Mouse (Mus musculus): ENCODE measurements around the gene Fam71e2. TPM values are rescaled to one million over a fixed set of nuclear protein-coding genes. Genes with fewer than 3 reads are reported as not detected.

The Fam71e2 gene
- polyA plus RNA-seq, 1 experiment from 2014 or later: not detected

DNA sequence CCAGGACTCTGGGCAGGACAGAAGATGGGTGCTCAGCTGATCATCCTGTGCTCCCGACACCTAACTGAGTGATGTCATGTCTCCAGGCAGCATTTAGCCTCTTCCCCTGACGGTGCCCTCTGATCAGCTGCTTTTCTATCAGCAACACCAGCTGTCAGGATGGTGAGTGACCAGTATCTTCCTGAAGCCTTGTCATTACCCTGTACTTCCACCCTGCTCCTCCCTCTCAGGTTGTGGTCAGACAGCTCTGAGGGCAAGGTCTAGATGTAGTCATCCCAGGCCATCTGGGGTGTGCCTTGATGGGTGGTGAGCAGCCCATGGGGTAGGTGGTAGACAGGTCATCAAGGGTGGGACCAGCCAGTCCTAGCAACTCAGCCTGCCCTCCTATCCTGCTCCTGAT, 21.9 kb downstream of the Fam71e2 start:
- no peak for ATAC-seq (ENCODE audit: insufficient number of reproducible peaks, insufficient read depth, low FRiP score, low read depth)
- Histone ChIP-seq H3K4me3 (ENCODE audit: control insufficient read depth in 1 of 2, insufficient read depth in 1 of 2, low read depth in 1 of 2, low read length in 2 of 2) (no peak overlapping the region), H3K9me3 (ENCODE audit: control insufficient read depth, low read length) (no peaks in the 10 kb centered on the region), H3K27ac (replicated peaks in 1 of 2; ENCODE audit: control insufficient read depth in 1 of 2, insufficient read depth in 1 of 2, low read depth in 2 of 2, low read length in 2 of 2) (no peak overlapping the region), H3K9ac (ENCODE audit: low read length) (no peak overlapping the region), H3K4me1 (ENCODE audit: control insufficient read depth in 2 of 2, insufficient read depth in 2 of 2, low read length in 2 of 2) (peaks cover 9 to 14% of the 10 kb centered on the region in 2 experiments), H3K4me2 (ENCODE audit: low read length) (no peak overlapping the region), H3K27me3 (ENCODE audit: control insufficient read depth, insufficient read depth, low read length) (no peaks in the 10 kb centered on the region), H3K36me3 (ENCODE audit: control insufficient read depth, insufficient read depth, low read length) (peaks cover 28% of the 10 kb centered on the region)
- WGBS: 35% methylated on average over 2 of the region's 2 CpGs

DNA sequence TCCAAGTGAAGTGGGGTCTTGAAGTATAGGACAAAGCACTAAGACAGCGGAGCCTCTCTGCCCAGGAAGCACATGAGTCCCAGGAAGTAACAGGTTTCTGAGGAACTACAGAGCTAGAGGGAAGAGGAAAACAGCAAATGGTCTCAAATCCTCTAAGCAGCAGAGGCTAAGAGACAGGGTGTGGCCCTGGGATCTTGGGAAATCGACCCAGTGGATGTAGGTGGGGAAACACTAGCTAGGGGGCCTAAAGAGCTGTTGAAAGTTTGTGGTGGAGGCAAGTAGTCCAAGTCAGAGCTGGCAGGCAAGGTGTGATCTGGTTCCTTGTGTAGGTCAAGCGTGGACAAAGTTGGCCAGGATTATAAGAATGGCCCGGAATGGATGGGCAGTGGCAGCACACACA, 22.8 kb downstream of the Fam71e2 start:
- no peak overlapping the region for H3K9ac ChIP-seq (ENCODE audit: low read length)
- ATAC-seq (ENCODE audit: insufficient number of reproducible peaks, insufficient read depth, low FRiP score, low read depth): no peak
- H3K4me1 ChIP-seq (ENCODE audit: control insufficient read depth in 2 of 2, insufficient read depth in 2 of 2, low read length in 2 of 2): peaks cover 9 to 14% of the 10 kb centered on the region in 2 experiments
- H3K4me3 ChIP-seq (ENCODE audit: control insufficient read depth in 1 of 2, insufficient read depth in 1 of 2, low read depth in 1 of 2, low read length in 2 of 2): no peak overlapping the region
- 58% methylated on average over 4 of the region's 4 CpGs for WGBS
- peaks cover 32% of the 10 kb centered on the region for H3K36me3 ChIP-seq (ENCODE audit: control insufficient read depth, insufficient read depth, low read length)
- H3K27ac ChIP-seq (replicated peaks in 1 of 2; ENCODE audit: control insufficient read depth in 1 of 2, insufficient read depth in 1 of 2, low read depth in 2 of 2, low read length in 2 of 2): no peak overlapping the region
- H3K4me2 ChIP-seq (ENCODE audit: low read length): no peak overlapping the region
- no peaks in the 10 kb centered on the region for H3K9me3 ChIP-seq (ENCODE audit: control insufficient read depth, low read length)
- H3K27me3 ChIP-seq (ENCODE audit: control insufficient read depth, insufficient read depth, low read length): no peaks in the 10 kb centered on the region

DNA sequence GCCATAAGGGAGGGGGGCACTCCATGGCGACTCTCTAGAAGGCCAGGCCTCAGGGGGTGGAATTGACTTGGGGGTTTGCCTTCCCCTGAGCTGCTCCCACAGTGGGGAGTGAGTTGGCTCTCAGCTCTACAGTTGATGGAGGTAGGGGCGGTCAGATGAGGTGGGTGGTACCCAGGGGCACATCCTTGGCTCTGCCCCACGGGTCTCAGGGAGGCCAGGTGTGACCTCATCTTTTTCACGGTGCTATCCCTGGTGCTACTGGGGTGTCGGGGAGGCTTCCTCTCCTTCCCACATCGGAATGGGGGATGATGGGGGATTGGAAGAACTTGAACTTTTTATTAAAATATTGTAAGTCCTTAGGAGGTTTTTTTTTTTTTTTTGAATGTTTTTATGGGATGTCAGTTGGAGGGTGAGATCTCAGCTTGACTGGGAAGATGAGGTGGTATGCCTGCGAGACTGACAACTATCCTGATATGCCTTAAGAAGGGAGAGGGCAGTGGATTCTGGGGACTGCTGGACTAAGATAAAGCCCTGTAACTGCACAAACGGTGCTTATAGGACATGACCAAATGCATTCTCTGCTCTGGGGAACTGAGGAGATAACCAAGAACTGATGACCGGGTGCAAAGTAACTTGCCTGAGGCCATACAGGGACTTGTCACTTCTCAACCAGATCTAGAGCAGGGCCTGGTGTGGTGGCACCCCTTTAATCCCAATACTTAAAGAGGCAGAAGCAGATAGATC, 23.8 kb downstream of the Fam71e2 start:
- H3K36me3 ChIP-seq (ENCODE audit: control insufficient read depth, insufficient read depth, low read length): peaks cover 42% of the 10 kb centered on the region
- H3K27ac ChIP-seq (replicated peaks in 1 of 2; ENCODE audit: control insufficient read depth in 1 of 2, insufficient read depth in 1 of 2, low read depth in 2 of 2, low read length in 2 of 2): no peak overlapping the region
- peaks cover 8 to 11% of the 10 kb centered on the region in 2 experiments for H3K4me1 ChIP-seq (ENCODE audit: control insufficient read depth in 2 of 2, insufficient read depth in 2 of 2, low read length in 2 of 2)
- WGBS: 55% methylated on average over 9 of the region's 9 CpGs
- H3K27me3 ChIP-seq (ENCODE audit: control insufficient read depth, insufficient read depth, low read length): no peaks in the 10 kb centered on the region
- no peak overlapping the region for H3K4me3 ChIP-seq (ENCODE audit: control insufficient read depth in 1 of 2, insufficient read depth in 1 of 2, low read depth in 1 of 2, low read length in 2 of 2)
- no peak for ATAC-seq (ENCODE audit: insufficient number of reproducible peaks, insufficient read depth, low FRiP score, low read depth)
- H3K9ac ChIP-seq (ENCODE audit: low read length): no peak overlapping the region
- H3K9me3 ChIP-seq (ENCODE audit: control insufficient read depth, low read length): no peaks in the 10 kb centered on the region
- H3K4me2 ChIP-seq (ENCODE audit: low read length): no peak overlapping the region

DNA sequence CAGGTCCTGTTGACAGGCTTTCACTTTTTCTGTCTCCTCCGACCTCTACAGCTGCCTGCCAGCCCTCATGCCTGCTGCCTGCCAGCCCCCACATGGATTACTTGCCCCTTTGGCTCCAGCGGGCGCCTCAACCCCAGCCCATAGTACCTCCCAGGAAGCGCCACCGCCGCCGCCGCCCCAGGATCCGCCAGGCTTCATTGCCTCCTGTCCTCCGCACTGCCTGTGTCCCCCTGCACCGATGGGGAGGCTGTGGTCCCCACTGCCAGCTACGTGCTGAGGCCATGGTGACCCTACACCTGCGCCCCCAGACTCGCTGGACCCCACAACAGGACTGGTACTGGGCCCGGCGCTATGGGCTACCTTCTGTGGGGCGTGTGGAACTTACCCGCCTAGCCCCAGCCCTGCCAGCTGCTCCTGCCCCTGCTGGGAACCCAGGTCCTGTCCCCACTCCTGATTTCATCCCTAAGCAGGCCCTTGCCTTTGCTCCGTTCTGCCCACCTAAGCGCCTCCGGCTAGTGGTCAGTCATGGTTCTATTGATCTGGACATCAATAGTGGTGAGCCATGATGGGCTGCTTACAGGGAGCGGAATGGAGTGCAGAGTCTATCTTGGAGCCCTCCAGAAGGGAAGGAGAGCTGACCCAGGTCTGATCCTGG, 24.6 kb downstream of the Fam71e2 start:
- no peak for ATAC-seq (ENCODE audit: insufficient number of reproducible peaks, insufficient read depth, low FRiP score, low read depth)
- Histone ChIP-seq H3K36me3 (ENCODE audit: control insufficient read depth, insufficient read depth, low read length) (peaks cover 49% of the 10 kb centered on the region), H3K4me2 (ENCODE audit: low read length) (no peak overlapping the region), H3K27ac (replicated peaks in 1 of 2; ENCODE audit: control insufficient read depth in 1 of 2, insufficient read depth in 1 of 2, low read depth in 2 of 2, low read length in 2 of 2) (no peak overlapping the region), H3K9me3 (ENCODE audit: control insufficient read depth, low read length) (no peaks in the 10 kb centered on the region), H3K4me3 (ENCODE audit: control insufficient read depth in 1 of 2, insufficient read depth in 1 of 2, low read depth in 1 of 2, low read length in 2 of 2) (no peak overlapping the region), H3K4me1 (ENCODE audit: control insufficient read depth in 2 of 2, insufficient read depth in 2 of 2, low read length in 2 of 2) (peaks cover 10 to 13% of the 10 kb centered on the region in 2 experiments), H3K27me3 (ENCODE audit: control insufficient read depth, insufficient read depth, low read length) (no peaks in the 10 kb centered on the region), H3K9ac (ENCODE audit: low read length) (no peak overlapping the region)
- 81% methylated on average over 22 of the region's 22 CpGs for WGBS

DNA sequence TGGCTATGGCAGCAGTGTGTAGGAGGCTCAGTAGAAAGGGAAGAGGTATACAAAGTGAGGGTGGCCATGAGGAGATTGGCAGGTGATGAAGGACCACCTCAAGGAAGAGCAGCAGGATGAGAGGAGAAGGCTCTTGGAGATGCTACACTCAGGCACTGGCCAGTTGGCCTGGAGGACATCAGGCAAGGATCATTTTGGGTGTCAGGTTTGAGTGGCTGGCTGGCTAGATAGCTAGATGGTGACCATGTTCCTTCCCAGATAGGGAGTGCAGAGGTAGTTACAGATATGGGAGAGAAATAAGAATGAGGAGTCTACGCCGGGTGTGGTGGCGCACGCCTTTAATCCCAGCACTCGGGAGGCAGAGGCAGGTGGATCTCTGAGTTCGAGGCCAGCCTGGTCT, 26.2 kb downstream of the Fam71e2 start:
- no peak overlapping the region for H3K4me3 ChIP-seq (ENCODE audit: control insufficient read depth in 1 of 2, insufficient read depth in 1 of 2, low read depth in 1 of 2, low read length in 2 of 2)
- peaks cover 49% of the 10 kb centered on the region for H3K36me3 ChIP-seq (ENCODE audit: control insufficient read depth, insufficient read depth, low read length)
- no peak overlapping the region for H3K9ac ChIP-seq (ENCODE audit: low read length)
- no peaks in the 10 kb centered on the region for H3K27me3 ChIP-seq (ENCODE audit: control insufficient read depth, insufficient read depth, low read length)
- no peaks in the 10 kb centered on the region for H3K9me3 ChIP-seq (ENCODE audit: control insufficient read depth, low read length)
- no peak for ATAC-seq (ENCODE audit: insufficient number of reproducible peaks, insufficient read depth, low FRiP score, low read depth)
- 89% methylated on average over 6 of the region's 6 CpGs for WGBS
- peaks cover 10 to 19% of the 10 kb centered on the region in 2 experiments for H3K4me1 ChIP-seq (ENCODE audit: control insufficient read depth in 2 of 2, insufficient read depth in 2 of 2, low read length in 2 of 2)
- no peak overlapping the region for H3K4me2 ChIP-seq (ENCODE audit: low read length)
- H3K27ac ChIP-seq (replicated peaks in 1 of 2; ENCODE audit: control insufficient read depth in 1 of 2, insufficient read depth in 1 of 2, low read depth in 2 of 2, low read length in 2 of 2): no peak overlapping the region

DNA sequence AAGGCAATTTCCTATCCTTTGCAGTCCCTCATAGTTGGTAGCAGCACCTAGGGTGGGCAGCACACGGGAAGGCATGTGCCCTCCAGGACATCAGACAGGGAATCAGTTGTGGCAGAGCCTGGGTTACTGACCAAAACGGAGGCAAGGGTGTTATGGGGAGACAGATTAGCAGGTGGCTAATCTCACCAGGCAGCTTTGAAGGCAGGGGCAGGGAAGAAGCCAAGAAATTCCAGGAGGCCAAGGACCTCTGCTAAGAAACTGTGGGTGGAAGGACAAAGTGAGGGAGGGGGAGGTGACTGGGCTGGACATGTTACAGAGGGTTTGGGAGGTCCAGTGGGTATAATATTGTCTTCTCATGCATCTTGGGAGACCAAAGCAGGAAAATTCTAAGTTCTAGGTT, 27.7 kb downstream of the Fam71e2 start:
- Histone ChIP-seq H3K9ac (ENCODE audit: low read length) (no peak overlapping the region), H3K4me2 (ENCODE audit: low read length) (no peak overlapping the region), H3K4me1 (ENCODE audit: control insufficient read depth in 2 of 2, insufficient read depth in 2 of 2, low read length in 2 of 2) (peaks cover 12 to 24% of the 10 kb centered on the region in 2 experiments), H3K4me3 (ENCODE audit: control insufficient read depth in 1 of 2, insufficient read depth in 1 of 2, low read depth in 1 of 2, low read length in 2 of 2) (no peak overlapping the region), H3K27me3 (ENCODE audit: control insufficient read depth, insufficient read depth, low read length) (no peaks in the 10 kb centered on the region), H3K9me3 (ENCODE audit: control insufficient read depth, low read length) (no peaks in the 10 kb centered on the region), H3K27ac (replicated peaks in 1 of 2; ENCODE audit: control insufficient read depth in 1 of 2, insufficient read depth in 1 of 2, low read depth in 2 of 2, low read length in 2 of 2) (no peak overlapping the region), H3K36me3 (ENCODE audit: control insufficient read depth, insufficient read depth, low read length) (peaks cover 49% of the 10 kb centered on the region)
- no peak for ATAC-seq (ENCODE audit: insufficient number of reproducible peaks, insufficient read depth, low FRiP score, low read depth)
- 59% methylated on average over 2 of the region's 2 CpGs for WGBS

DNA sequence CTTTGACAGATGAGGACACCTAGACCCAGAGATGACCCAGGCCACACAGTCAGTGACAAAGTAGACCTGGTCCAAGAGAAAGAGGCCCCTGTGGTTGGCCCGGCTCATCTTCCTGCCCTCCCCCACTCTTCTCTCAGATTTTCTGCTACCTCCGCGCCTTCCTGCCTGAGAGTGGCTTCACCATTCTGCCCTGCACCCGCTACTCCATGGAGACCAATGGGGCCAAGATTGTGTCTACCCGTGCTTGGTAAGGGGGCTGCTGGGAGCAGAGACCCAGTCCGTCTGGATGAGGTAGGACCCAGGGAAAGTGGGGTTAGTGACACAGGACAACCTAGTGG, 28.7 kb downstream of the Fam71e2 start:
- Histone ChIP-seq H3K4me1 (ENCODE audit: control insufficient read depth in 2 of 2, insufficient read depth in 2 of 2, low read length in 2 of 2) (peaks cover 12 to 24% of the 10 kb centered on the region in 2 experiments), H3K4me2 (ENCODE audit: low read length) (no peak overlapping the region), H3K36me3 (ENCODE audit: control insufficient read depth, insufficient read depth, low read length) (peaks cover 49% of the 10 kb centered on the region), H3K4me3 (ENCODE audit: control insufficient read depth in 1 of 2, insufficient read depth in 1 of 2, low read depth in 1 of 2, low read length in 2 of 2) (no peak overlapping the region), H3K9ac (ENCODE audit: low read length) (no peak overlapping the region), H3K27me3 (ENCODE audit: control insufficient read depth, insufficient read depth, low read length) (no peaks in the 10 kb centered on the region), H3K27ac (replicated peaks in 1 of 2; ENCODE audit: control insufficient read depth in 1 of 2, insufficient read depth in 1 of 2, low read depth in 2 of 2, low read length in 2 of 2) (no peak overlapping the region), H3K9me3 (ENCODE audit: control insufficient read depth, low read length) (no peaks in the 10 kb centered on the region)
- WGBS: 85% methylated on average over 6 of the region's 6 CpGs
- ATAC-seq (ENCODE audit: insufficient number of reproducible peaks, insufficient read depth, low FRiP score, low read depth): no peak
